Mouse (Mus musculus): ENCODE measurements at regions not wholly inside any gene's neighbourhood (a gene's known extent, or its start where the extent isn't known, plus 50 kb on each side); places are given as distances from the start of the nearest gene placed in this dataset.

DNA sequence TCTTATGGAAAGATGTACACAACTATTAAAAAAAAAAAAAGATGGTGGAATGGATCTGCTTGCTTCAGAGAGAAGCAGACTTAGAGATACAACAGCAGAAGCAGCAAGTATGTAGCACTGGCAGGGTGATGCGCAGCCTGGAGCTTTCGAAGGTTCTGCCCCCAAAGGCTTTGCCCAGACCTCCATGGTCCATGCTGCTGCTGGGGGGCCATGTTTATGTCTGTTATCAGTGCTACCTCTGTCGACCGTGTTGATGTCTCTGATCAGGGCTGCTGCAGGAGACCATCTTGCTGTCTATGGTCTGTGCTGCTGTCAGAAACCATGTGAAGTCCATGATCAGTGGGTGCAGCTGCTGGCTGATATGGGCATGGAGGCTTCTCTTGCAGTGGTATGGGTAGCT lies 88.6 kb upstream of the Fam189a1 start:
- DNase-seq (ENCODE audit: low spot score) = no peak

DNA sequence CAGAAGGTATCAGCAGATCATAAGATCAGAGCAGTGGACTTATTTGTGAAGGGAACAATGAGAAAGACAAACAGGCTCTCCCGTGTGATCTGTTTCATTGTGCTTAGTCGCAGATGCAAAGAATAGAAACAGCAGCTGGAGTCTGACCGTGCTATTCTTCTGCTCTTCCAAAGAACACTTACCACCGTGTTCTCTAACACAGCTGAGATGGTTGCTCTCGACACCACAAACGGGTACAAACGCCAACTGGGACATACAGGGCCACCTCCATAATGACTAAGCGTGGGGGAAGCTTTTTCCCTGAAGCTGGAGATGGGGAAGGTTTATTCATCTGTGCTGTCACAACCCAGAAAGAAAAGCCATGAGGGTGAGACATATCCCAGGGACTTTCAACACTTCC lies 84.8 kb upstream of the Fam189a1 start:
- no peak for DNase-seq (ENCODE audit: low spot score)

DNA sequence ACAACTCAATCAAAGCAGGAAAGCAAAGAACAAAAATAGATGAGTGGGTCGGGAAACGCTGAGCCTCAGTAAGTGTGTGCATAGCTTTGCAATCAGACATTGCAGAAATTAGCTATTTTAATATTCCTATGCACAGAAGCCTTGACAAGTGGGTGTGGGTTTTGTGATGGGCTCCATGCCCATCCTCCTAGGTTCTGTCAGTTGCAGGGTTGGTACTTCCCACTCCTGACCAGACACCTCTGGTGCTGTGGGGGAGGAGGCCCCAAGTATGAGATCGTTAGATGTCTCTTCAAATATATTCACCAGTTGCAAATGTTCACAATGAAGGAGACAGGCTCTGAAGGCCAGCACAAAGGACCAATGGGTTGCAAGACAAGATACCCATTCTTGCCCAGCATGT lies 79.3 kb upstream of the Fam189a1 start:
- DNase-seq (ENCODE audit: low spot score) = no peak

DNA sequence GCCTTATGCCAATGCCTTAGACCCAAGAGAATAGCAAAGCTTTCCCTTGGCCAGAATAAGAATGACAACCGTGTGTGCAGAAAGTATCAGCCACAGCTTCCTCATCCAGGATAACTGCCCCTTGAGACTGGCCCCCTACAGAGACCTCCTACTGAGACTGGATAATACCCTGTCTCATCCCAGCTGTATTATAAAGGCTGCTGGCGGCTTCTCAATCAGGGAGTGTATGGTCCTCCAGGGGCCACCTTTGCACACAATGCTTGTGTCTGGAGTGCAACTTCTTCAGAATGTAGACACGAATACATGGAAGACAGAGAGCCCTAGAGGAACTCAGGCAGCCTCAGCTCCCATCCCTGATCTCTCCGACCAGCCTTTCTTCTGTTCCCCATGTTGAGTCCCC lies 77.3 kb upstream of the Fam189a1 start:
- no peak for DNase-seq (ENCODE audit: low spot score)

DNA sequence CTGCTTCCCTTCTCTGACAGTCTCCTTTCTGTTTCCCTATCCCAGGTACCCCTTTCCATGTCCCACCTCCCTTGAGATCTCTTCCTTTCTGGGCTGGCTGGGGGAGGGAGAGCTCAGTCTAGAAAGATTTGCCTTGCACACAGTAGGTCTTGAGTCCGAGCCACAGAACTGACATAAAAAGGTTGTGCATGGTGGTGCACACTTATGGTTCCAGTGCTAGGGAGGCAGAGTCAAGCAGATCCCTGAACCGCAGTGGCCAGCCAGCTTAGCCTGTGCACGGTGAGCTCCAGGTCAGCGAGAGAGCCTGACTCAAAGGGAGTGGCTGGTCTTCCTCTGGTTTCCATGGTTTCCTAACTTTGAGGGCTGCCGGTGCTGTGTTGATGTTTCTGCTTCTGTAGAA lies 72.9 kb upstream of the Fam189a1 start:
- no peak for DNase-seq (ENCODE audit: low spot score)

DNA sequence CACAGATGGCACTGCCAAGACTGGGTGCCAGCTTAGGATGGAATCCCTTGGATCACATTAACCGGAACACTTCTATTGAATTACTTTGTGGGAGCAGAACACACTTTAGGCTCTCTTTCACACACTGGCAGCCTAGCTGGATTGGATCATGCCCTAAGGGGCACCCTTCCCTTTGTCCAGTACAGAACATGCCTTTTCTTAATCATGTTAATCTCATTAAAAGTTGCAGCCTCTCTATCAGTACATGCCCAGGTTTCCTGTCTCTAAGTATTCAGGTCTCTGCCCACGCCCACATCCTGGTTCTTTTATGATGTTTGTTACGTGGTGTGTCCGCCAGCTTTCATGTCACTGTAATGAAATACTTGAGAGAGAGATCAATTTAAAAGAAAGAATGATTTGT lies 69.8 kb upstream of the Fam189a1 start:
- no peak for DNase-seq (ENCODE audit: low spot score)

DNA sequence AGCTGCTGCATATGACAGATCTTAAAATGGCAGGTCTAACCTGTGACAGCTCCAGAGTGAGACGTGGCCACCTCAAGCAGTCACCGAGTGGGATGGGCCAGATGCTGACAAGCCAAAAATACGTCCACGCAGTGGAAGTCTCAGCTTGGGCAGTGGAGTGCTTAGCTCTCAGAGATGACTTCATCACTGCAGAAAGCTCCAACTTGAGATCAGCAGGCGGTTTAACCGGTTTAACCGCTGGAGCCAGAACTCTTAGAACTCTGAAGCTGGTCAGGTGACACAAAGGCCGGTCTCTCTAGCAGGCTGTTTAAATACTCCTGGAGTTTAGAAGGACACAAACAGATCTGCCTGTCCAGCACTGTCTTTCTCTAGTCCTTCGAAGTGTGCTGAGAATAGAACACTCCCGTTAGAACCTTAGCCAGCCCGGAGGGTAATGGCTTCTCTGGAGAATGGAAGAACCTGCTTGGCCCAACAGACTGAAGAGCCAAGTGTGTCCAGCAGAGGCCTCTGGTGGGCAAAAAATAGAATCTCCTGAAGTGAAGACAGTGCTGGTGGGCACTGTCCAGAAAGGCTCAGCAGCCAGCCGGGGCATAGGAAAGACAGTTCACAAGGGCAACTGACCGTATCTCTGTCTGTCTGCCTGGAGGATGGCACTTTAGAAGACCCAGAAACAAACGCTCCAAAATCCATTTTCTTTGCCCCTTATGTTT lies 57.0 kb upstream of the Fam189a1 start:
- peak; percentile 22 for DNase-seq (ENCODE audit: low spot score)

DNA sequence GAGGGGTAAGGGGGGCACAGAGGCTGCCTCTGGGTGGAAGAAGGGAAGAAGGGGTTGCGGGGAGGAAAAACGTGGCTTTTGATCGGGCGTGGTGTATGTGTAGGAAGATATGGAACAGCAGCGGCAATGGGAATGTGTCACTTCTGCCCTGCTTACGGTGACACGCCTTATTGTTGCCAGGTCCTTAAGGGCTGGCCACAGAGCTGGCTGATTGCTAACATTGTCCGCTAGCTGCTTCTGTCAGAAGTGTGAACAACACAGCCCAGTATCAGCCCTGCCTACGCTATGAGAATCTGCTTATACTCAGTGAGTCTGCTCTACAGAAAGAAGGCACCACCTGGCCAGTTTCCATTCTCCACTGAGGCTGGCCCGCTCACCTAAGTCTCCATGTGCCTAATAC lies 50.9 kb upstream of the Fam189a1 start:
- no peak for DNase-seq (ENCODE audit: low spot score)
